Mouse (Mus musculus): Measurements from ENCODE around the gene Rgs9bp. TPM values are rescaled to one million over a fixed set of nuclear protein-coding genes. Genes with fewer than 3 reads are reported as not detected.
"Not testable (repeated sequence)": the region's sequence is repeated elsewhere in the genome, so short reads cannot be mapped to it uniquely, and the experiment has no call there.

Gene Rgs9bp
- polyA plus RNA-seq, 1 experiment from 2014 or later: 0.36 TPM

DNA sequence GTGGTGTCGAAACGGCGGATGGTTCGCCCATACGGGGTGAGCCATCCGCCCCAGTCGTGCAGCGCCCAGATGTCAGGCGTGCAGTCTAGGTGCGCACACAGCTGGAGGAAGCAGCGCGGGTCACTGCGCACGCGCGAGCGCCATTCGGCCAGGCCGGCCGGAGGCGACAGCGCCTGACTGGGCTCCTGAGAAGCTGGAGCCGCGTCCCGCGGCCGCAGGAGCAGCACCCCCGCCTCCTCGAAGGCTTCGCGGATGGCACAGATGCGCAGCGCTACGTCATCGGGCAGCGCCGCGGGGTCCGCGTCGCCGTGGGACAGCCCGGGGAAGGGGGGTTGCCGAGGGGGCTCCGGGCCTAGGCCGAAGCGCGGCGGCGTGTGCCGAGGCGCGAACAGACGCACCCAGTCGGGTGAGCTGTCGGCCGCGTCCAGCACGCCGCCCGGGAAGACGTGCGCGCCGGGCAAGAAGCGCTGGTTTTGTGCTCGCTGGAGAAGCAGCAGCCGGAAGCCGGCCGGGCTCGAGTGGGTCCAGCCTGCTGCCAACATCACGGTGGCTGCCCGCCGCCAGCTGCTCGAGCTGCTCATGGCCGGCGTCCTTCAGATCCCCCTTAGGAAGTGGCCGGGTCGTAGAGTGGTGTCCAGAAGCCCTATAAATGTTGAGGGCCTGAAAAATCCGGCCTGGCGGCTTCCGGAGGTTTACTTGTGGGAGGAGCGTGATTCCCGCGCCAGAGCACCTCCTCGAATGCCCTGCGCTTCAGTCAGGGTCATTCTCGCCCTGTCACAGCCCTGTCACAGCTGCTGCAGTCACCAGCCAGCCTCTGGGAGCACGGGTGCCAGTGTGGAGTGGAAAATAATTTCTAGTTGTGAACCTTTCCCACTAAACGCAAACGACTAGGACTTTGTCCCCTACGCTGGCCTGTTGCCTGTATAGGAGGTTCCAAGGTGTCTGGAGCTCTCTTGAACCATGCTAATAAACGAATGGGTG is 29.9 kb downstream of the Rgs9bp start:
- Histone ChIP-seq H3K27ac (ENCODE audit: low read depth) (peak overlapping the region; percentile 98), H3K9me3 (ENCODE audit: low read depth, low read length) (no peaks in the 10 kb centered on the region), H3K4me1 (ENCODE audit: insufficient read depth) (no peaks in the 10 kb centered on the region), H3K9ac (peak overlapping the region; percentile 97), H3K36me3 (ENCODE audit: insufficient read depth) (peaks cover 8% of the 10 kb centered on the region), H3K4me2 (peak overlapping the region; percentile 93), H3K4me3 (ENCODE audit: low read depth, low read length) (peak overlapping the region; percentile 76), H3K27me3 (ENCODE audit: insufficient read depth, low read length) (no peaks in the 10 kb centered on the region)
- ATAC-seq (ENCODE audit: insufficient read depth): peak; percentile 94
- under 1% methylated on average over 93 of the region's 93 CpGs for WGBS
- peak; percentile 96 for DNase-seq
- no peak for TF ChIP-seq CTCF (IDR thresholded peaks at IDR 0.05; ENCODE audit: low read depth)

DNA sequence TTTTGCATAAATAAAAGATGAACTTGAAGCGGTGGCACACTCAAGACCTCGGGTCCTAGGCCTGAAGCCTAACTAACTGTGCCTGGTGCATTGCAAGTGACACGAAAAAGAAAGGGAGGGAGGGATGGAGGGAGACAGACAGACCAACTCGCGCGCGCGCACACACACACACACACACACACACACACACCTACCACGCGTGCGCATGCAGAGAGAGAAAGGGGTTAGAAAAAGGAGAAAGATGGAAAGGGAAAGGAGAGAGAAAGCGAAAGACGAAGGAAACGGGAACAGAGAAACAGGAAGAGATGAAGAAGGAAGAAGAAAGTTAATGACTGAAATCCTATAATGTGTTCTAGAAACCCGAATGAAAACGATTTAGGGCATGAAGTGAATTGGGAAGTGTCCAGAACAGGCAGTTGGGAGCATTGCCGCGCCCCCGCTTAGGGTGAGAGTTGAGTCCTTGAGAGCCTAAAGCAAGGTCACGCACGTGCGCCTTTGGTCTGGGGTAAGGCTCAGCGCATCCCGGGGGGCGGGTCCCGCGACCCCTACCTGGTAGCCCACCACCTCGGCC is 30.7 kb downstream of the Rgs9bp start:
- WGBS: 4% methylated on average over 28 of the region's 28 CpGs
- ATAC-seq (ENCODE audit: insufficient read depth): peak; percentile 45

DNA sequence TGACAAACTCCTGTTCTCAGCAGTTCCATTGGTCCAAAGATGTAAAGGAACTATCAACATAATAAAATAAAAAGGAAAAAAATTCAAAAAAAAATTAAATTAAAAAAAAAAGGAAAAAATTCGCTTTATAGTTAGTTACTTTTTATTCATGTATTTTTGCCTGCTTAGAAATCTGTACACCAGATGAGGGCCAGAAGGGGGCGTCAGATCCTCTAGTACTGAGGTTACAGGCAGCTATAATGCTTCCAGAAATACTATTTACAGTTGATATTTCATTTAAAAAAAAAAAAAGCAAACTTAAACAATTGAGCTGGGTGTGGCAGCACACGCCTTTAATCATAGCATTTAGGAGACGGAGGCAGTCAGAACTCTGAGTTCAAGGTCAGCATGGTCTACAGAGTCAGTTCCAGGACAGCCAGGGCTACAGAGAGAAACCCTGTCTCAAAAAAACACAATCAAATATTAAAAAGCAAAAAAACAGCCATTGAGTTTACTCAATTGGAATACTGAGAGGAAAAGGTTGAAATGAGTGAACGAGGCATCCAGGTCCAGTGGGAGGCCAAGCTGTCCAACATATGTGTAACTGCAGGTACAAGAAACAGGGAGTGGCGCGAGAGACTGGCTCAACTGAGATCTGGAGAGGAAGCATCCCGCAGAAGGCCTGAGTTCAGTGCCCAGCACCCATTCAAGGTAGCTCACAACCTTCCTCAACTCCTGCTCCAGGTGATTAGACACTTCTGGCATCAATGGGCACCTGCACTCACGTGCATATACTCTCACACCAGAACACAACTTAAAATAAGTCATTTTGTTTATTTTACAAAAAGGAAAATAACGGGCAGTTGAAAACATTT is 31.4 kb downstream of the Rgs9bp start:
- WGBS: 49% methylated on average over 10 of the region's 10 CpGs
- DNase-seq: peak; percentile 68

More for the DNA sequence above, 30.7 kb downstream of the Rgs9bp start:
- Histone ChIP-seq H3K4me2 (peak overlapping the region; percentile 93), H3K27me3 (ENCODE audit: insufficient read depth, low read length) (no peaks in the 10 kb centered on the region), H3K9me3 (ENCODE audit: low read depth, low read length) (no peaks in the 10 kb centered on the region), H3K36me3 (ENCODE audit: insufficient read depth) (peaks cover 13% of the 10 kb centered on the region), H3K4me3 (ENCODE audit: low read depth, low read length) (peak overlapping the region; percentile 76), H3K27ac (ENCODE audit: low read depth) (peak overlapping the region; percentile 98), H3K9ac (peak overlapping the region; percentile 97), H3K4me1 (ENCODE audit: insufficient read depth) (no peaks in the 10 kb centered on the region)
- TF ChIP-seq CTCF (IDR thresholded peaks at IDR 0.05; ENCODE audit: low read depth): no peak
- peak; percentile 54 for DNase-seq

GRCm38 (mm10) chr7:35545881-35546280 is 39.5 kb downstream of the Rgs9bp start:
- 26% methylated on average over 4 of the region's 4 CpGs for WGBS
- DNase-seq: peak; percentile 89
- no peak overlapping the region for H3K27ac ChIP-seq (ENCODE audit: low read depth)
- H3K36me3 ChIP-seq (ENCODE audit: insufficient read depth): peaks cover 24% of the 10 kb centered on the region
- no peaks in the 10 kb centered on the region for H3K27me3 ChIP-seq (ENCODE audit: insufficient read depth, low read length)
- no peak overlapping the region for H3K9ac ChIP-seq
- H3K4me1 ChIP-seq (ENCODE audit: insufficient read depth): no peaks in the 10 kb centered on the region
- peak; percentile 41; the same call in 1 of the 2 replicates for ATAC-seq (ENCODE audit: insufficient read depth)
- no peak overlapping the region for H3K4me2 ChIP-seq
- no peaks in the 10 kb centered on the region for H3K9me3 ChIP-seq (ENCODE audit: low read depth, low read length)
- H3K4me3 ChIP-seq (ENCODE audit: low read depth, low read length): no peak overlapping the region
- TF ChIP-seq CTCF (IDR thresholded peaks at IDR 0.05; ENCODE audit: low read depth): peak; percentile 87

More for the DNA sequence above, 31.4 kb downstream of the Rgs9bp start:
- H3K36me3 ChIP-seq (ENCODE audit: insufficient read depth): peaks cover 19% of the 10 kb centered on the region
- peak; percentile 29; the same call in 1 of the 2 replicates for TF ChIP-seq CTCF (IDR thresholded peaks at IDR 0.05; ENCODE audit: low read depth)
- no peak for ATAC-seq (ENCODE audit: insufficient read depth)
- peak overlapping the region; percentile 97; the same call in 1 of the 2 replicates for H3K9ac ChIP-seq
- H3K4me1 ChIP-seq (ENCODE audit: insufficient read depth): no peaks in the 10 kb centered on the region
- H3K27ac ChIP-seq (ENCODE audit: low read depth): no peak overlapping the region
- no peaks in the 10 kb centered on the region for H3K27me3 ChIP-seq (ENCODE audit: insufficient read depth, low read length)
- no peaks in the 10 kb centered on the region for H3K9me3 ChIP-seq (ENCODE audit: low read depth, low read length)
- peak overlapping the region; percentile 93 for H3K4me2 ChIP-seq
- H3K4me3 ChIP-seq (ENCODE audit: low read depth, low read length): peak overlapping the region; percentile 76

DNA sequence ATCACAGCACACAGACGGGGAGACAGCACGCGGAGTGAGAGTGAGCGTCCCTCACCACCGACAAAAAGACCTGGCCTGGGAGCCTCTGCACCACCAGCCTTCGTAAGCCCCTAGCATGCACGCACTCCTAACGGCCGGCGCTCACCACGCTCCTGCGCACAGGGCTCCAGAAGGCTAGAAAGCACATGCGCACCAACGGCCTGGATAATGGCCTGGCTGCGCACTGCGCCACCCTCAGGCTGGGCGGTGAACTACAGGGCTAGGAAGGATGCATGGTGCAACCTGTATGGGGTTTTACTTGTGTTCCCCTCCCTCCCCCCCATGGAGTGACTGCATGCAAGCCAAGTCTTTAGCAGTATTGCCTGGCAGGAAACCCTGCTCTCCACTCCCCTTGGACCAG is 47.8 kb downstream of the Rgs9bp start, which contains the start of gene Tdrd12:
Gene Tdrd12 (minus strand): TSS at position 184 of the 400 bp plus-strand sequence.
- TF ChIP-seq CTCF (IDR thresholded peaks at IDR 0.05; ENCODE audit: low read depth): peak; percentile 30
- no peaks in the 10 kb centered on the region for H3K9me3 ChIP-seq (ENCODE audit: low read depth, low read length)
- no peak for ATAC-seq (ENCODE audit: insufficient read depth)
- no peak within 1 kb of the TSS for H3K4me2 ChIP-seq
- H3K4me1 ChIP-seq (ENCODE audit: insufficient read depth): no peaks in the 10 kb centered on the region
- no peak within 1 kb of the TSS for H3K9ac ChIP-seq
- H3K27ac ChIP-seq (ENCODE audit: low read depth): no peak within 1 kb of the TSS
- no peaks in the 10 kb centered on the region for H3K36me3 ChIP-seq (ENCODE audit: insufficient read depth)
- no peak for DNase-seq
- 89% methylated on average over 17 of the region's 17 CpGs for WGBS
- H3K4me3 ChIP-seq (ENCODE audit: low read depth, low read length): no peak within 1 kb of the TSS
- H3K27me3 ChIP-seq (ENCODE audit: insufficient read depth, low read length): no peaks in the 10 kb centered on the region

GRCm38 (mm10) chr7:35535750-35536512 is 49.5 kb downstream of the Rgs9bp start:
- DNase-seq (no peak), ATAC-seq (ENCODE audit: insufficient read depth) (no peak)
- no peak for TF ChIP-seq CTCF (IDR thresholded peaks at IDR 0.05; ENCODE audit: low read depth)
- Histone ChIP-seq H3K27me3 (ENCODE audit: insufficient read depth, low read length) (no peaks in the 10 kb centered on the region), H3K9me3 (ENCODE audit: low read depth, low read length) (no peaks in the 10 kb centered on the region), H3K9ac (no peak overlapping the region), H3K4me2 (no peak overlapping the region), H3K36me3 (ENCODE audit: insufficient read depth) (no peaks in the 10 kb centered on the region), H3K4me1 (ENCODE audit: insufficient read depth) (no peaks in the 10 kb centered on the region), H3K4me3 (ENCODE audit: low read depth, low read length) (no peak overlapping the region), H3K27ac (ENCODE audit: low read depth) (no peak overlapping the region)
- 54% methylated on average over 12 of the region's 12 CpGs for WGBS

- ATAC-seq (ENCODE audit: insufficient read depth); H3K36me3 ChIP-seq (ENCODE audit: insufficient read depth); H3K4me3 ChIP-seq (ENCODE audit: low read depth, low read length); H3K9ac ChIP-seq; H3K27me3 ChIP-seq (ENCODE audit: insufficient read depth, low read length); H3K4me2 ChIP-seq; H3K9me3 ChIP-seq (ENCODE audit: low read depth, low read length); H3K27ac ChIP-seq (ENCODE audit: low read depth); H3K4me1 ChIP-seq (ENCODE audit: insufficient read depth); DNase-seq: not testable (repeated sequence)
- 66% methylated on average over 1 of the region's 1 CpGs for WGBS
These were observed 54.8 kb downstream of the Rgs9bp start for GRCm38 (mm10) chr7:35530544-35530943.
